Mouse (Mus musculus) heart, embryonic 11.5 days (tissue): Measurements from ENCODE around the gene Stxbp1. TPM values are rescaled to one million over a fixed set of nuclear protein-coding genes. Genes with fewer than 3 reads are reported as not detected.
A peak's percentile ranks its signal among the peaks of the same experiment; 100 is the strongest.

Experiments used
- ATAC-seq: fragments of 200-750 bp; cut with Nextera tagmentation; replicated peaks from 2 replicates; pipeline ENCODE4 v1.8.0; 2017; ENCODE audit warnings: moderate library complexity; ENCODE audit not compliant: insufficient number of reproducible peaks, low FRiP score, low TSS enrichment
- H3K27ac ChIP-seq: fragments of 300-500 bp; sonication (generic); 2 replicates; pipeline ENCODE4 v1.5.1; 2014; ENCODE audit warnings: mild to moderate bottlenecking, low read depth, low read length
- H3K27me3 ChIP-seq: fragments of 300-500 bp; sonication (generic); 2 replicates; pipeline ENCODE4 v1.6.1; 2014; ENCODE audit warnings: mild to moderate bottlenecking, low read length, mixed read lengths; ENCODE audit not compliant: control insufficient read depth, insufficient read depth
- H3K36me3 ChIP-seq: fragments of 300-500 bp; sonication (generic); 2 replicates; pipeline ENCODE4 v1.6.1; 2014; ENCODE audit warnings: mild to moderate bottlenecking, low read length, moderate library complexity, mixed read lengths; ENCODE audit not compliant: control insufficient read depth, insufficient read depth
- H3K4me1 ChIP-seq: fragments of 300-500 bp; sonication (generic); 2 replicates; pipeline ENCODE4 v1.6.1; 2014; ENCODE audit warnings: low read length; ENCODE audit not compliant: control insufficient read depth, insufficient read depth
- H3K4me2 ChIP-seq: fragments of 300-500 bp; sonication (generic); 2 replicates; pipeline ENCODE4 v1.6.1; 2014; ENCODE audit warnings: mild to moderate bottlenecking, moderate library complexity
- H3K4me3 ChIP-seq: fragments of 300-500 bp; sonication (generic); 2 replicates; pipeline ENCODE4 v1.5.1; 2014; ENCODE audit warnings: low read depth, low read length
- H3K9ac ChIP-seq: fragments of 300-500 bp; sonication (generic); 2 replicates; pipeline ENCODE4 v1.6.1; 2014; ENCODE audit warnings: mild to moderate bottlenecking, low read depth, low read length, moderate library complexity
- H3K9me3 ChIP-seq: fragments of 300-500 bp; sonication (generic); replicated peaks from 2 replicates; pipeline ENCODE4 v1.6.1; 2016; ENCODE audit warnings: low read length; ENCODE audit not compliant: control insufficient read depth
- WGBS: fragments of 180-500 bp; shearing (Covaris S2); extraction: QIAGEN DNeasy Blood & Tissue Kit; methylation state at CpG from one replicate; pipeline ENCODE4 v1.1.7; 2014; ENCODE audit not compliant: insufficient replicate concordance; 5-methylcytosine and 5-hydroxymethylcytosine counted together
- polyA plus RNA-seq: library from polyadenylated mRNA; unstranded; fragments of >200 nt; fragmentation: Nextera tagmentation; extraction: Ambion mirVana; gene quantifications from 2 replicates; pipeline ENCODE4 v1.2.1, GENCODE M21; 2014

The Stxbp1 gene
- polyA plus RNA-seq, 1 experiment from 2014 or later, result 20.6 TPM

DNA sequence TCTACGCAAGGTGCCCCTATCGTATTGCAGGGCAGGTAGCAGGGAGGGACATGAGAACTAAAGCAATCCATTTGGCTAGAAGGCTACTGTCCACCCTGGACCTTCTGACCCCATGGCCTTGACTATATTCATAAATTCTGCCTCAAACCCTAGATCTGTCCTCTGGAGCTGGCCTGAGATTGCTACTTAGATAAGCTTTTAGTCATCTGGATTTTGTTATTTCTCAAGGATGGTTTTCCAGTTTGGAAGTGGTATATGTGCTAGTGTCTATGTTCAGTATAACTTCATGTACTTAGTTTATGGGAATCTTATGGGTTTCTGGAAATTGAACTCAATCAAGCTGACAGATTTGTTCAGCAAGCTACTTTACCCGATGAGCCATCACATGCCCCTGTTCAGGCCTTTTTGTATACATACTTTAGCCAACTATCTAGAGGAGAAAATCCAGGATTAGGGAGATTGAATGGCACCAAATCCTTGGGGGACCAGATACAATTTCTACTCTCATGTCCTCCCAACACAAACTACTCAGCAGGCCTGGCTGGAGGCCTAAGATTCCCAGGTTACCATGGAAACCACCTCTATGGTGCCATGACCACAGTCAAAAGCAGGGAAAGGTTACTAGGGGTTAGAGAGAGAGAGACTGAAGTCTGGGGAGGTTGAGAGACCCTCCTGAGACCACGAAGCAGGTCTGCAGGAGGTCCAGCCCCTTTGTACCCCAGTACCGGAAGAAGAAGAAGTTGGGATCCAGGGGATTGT is 77.5 kb downstream of the Stxbp1 start:
- Histone ChIP-seq H3K4me2 (no peak overlapping the region), H3K4me3 (no peak overlapping the region), H3K4me1 (peaks cover 5% of the 10 kb centered on the region; the same call in 1 of the 2 replicates), H3K27me3 (no peaks in the 10 kb centered on the region; the same call in 1 of the 2 replicates), H3K9ac (no peak overlapping the region), H3K36me3 (no peaks in the 10 kb centered on the region), H3K27ac (no peak overlapping the region), H3K9me3 (no peaks in the 10 kb centered on the region)
- WGBS, result 78% methylated on average over 5 of the region's 5 CpGs
- no peak for ATAC-seq

DNA sequence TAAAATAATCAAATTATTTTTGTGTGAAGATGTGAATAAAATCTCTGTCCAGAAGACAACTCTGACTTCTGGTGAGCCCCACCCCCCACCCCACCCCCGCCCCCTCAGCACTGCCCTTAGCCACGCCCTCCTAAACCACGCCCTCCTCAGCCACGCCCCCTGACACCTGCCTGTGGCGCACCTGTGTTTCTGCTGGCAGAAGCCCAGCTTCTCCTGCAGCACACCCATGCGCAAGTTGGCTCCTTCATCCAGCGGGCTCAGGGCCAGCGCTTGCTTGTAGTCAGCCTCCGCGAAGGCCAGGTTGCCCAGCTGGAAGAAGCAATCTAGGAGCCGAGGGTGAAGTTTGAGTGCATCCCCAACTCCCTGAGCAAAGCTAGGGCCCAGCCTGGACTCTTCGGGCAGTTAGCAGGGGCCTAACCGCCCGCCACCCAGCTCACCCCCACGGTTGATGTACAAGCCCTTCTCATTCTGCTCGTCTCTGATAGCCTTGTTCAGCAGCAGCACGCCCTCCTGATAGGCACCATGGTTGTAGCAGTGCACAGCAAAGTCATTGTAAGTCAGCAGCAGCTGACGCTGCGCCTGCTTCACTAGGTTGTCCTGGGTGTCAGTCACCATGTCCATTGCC is 78.3 kb downstream of the Stxbp1 start:
- peaks cover 5% of the 10 kb centered on the region; the same call in 1 of the 2 replicates for H3K4me1 ChIP-seq
- no peak for ATAC-seq
- H3K9me3 ChIP-seq, result no peaks in the 10 kb centered on the region
- H3K9ac ChIP-seq, result no peak overlapping the region
- no peaks in the 10 kb centered on the region; the same call in 1 of the 2 replicates for H3K27me3 ChIP-seq
- no peak overlapping the region for H3K4me3 ChIP-seq
- H3K4me2 ChIP-seq, result no peak overlapping the region
- H3K27ac ChIP-seq, result no peak overlapping the region
- no peaks in the 10 kb centered on the region for H3K36me3 ChIP-seq
- 43% methylated on average over 19 of the region's 19 CpGs for WGBS

DNA sequence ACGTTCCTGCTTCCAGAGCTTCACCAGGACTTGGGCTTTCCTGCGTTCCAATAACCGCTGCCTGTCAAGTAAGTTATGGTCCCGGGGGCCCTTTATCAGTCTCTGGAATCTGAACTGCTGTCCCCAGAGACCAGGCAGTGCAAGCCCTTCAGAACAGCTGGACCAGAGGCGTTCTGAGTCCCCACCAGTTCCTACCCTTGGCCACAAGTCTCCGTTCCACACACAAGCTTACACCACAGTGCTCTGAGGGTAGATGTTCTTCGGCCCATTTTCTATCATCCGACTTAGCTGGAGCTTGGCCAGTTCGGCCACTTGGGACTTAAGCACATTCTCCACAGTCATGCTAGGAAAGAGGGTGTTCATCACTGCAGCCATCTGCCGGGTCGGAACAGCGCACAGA is 79.8 kb downstream of the Stxbp1 start:
- 77% methylated on average over 12 of the region's 12 CpGs for WGBS
- Histone ChIP-seq H3K4me1 (peaks cover 5% of the 10 kb centered on the region; the same call in 1 of the 2 replicates), H3K4me3 (no peak overlapping the region), H3K9me3 (no peaks in the 10 kb centered on the region), H3K27me3 (no peaks in the 10 kb centered on the region), H3K4me2 (no peak overlapping the region), H3K9ac (no peak overlapping the region), H3K27ac (no peak overlapping the region), H3K36me3 (no peaks in the 10 kb centered on the region)
- ATAC-seq, result no peak

DNA sequence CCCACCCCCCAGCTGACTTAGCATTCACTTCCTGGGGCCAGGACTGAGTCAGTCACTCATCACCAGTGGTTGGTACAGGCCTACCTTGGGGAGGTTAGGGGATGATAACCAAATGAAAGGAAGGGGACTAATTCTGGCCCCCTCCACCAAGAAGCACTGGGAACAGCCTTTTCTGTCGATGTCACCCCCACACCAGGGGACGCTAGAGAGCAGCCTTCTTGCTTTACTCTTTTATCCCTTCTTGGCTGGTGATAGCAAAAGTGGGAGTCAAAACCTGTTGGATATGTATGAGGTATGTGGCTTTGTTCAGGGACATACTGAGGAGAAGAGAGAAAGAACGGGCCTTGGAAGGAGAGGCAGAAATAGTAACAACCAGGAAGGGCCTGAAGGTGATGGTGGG is 83.7 kb downstream of the Stxbp1 start:
- Histone ChIP-seq H3K4me2 (no peak overlapping the region), H3K36me3 (peaks cover 12% of the 10 kb centered on the region; the same call in 1 of the 2 replicates), H3K4me3 (no peak overlapping the region), H3K9me3 (no peaks in the 10 kb centered on the region), H3K27me3 (no peaks in the 10 kb centered on the region), H3K4me1 (0 out of 2 replicates have a peak, but pooled peaks cover 2% of the 10 kb centered on the region), H3K27ac (no peak overlapping the region), H3K9ac (no peak overlapping the region)
- ATAC-seq, result no peak
- 73% methylated on average over 3 of the region's 3 CpGs for WGBS

DNA sequence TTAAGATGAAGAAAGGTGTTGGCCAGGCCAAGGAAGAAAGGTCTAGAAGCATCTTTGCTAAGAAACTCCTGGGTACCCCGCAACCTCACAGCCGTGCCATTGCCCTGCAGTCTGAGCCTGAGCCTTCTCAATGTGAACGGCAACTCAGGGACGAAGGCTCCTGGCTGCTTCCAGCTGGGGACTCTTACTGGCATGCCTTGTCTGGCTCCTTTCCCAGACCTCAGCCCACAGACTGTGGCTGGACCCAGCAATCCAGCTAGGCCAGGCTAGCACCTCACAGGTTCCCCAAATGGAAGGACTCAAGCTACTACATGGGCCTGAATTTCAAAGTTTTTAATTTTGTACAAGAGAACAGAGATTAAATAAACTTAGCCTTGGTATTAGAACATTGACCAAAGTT is 85.2 kb downstream of the Stxbp1 start:
- ATAC-seq, result no peak
- H3K9me3 ChIP-seq, result no peaks in the 10 kb centered on the region
- H3K36me3 ChIP-seq, result peaks cover 12% of the 10 kb centered on the region; the same call in 1 of the 2 replicates
- 88% methylated on average over 4 of the region's 4 CpGs for WGBS
- no peaks in the 10 kb centered on the region for H3K27me3 ChIP-seq
- H3K27ac ChIP-seq, result no peak overlapping the region
- H3K9ac ChIP-seq, result no peak overlapping the region
- H3K4me1 ChIP-seq, result 0 out of 2 replicates have a peak, but pooled peaks cover 2% of the 10 kb centered on the region
- no peak overlapping the region for H3K4me2 ChIP-seq
- H3K4me3 ChIP-seq, result no peak overlapping the region

DNA sequence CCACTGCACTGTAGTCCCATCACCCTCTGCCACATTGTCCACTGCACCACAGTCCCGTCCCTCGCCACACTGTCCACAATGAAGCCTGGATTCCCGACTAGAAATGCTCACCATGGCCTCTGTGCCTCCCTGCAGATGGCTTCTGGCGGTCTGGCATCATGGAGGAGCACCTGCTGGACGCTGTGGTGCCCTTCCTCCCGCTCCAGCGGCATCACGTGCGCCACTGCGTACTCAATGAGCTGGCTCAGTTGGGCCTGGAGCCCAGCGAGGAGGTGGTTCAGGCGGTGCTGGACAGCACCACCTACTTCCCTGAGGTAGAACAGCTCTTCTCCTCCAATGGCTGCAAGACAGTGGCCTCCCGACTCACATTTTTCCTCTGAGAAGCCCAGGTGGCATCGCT is 85.7 kb downstream of the Stxbp1 start:
- Histone ChIP-seq H3K27me3 (no peaks in the 10 kb centered on the region), H3K36me3 (peaks cover 12% of the 10 kb centered on the region; the same call in 1 of the 2 replicates), H3K9ac (no peak overlapping the region), H3K9me3 (no peaks in the 10 kb centered on the region), H3K4me3 (no peak overlapping the region), H3K27ac (no peak overlapping the region), H3K4me1 (0 out of 2 replicates have a peak, but pooled peaks cover 2% of the 10 kb centered on the region), H3K4me2 (no peak overlapping the region)
- ATAC-seq, result no peak
- WGBS, result 85% methylated on average over 14 of the region's 14 CpGs

DNA sequence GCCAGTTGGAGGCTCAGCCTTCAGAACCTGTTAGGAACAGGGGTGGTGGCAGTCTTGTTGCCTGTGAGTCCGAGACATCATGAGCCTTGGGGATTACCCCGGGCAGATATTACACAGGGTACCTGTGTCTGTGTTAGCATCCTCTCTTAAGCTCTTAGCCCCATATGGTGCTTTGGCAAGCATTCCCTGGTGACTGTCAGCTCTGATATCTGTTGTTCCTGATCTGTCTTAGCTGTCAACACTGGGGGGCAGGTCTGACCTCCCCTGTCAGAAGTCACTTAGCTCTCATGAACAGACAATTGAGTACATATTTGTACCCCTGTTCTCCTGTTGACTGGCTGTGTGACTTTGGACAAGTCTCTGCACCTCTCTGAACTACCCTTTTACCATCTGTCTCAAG is 88.0 kb downstream of the Stxbp1 start:
- Histone ChIP-seq H3K36me3 (peaks cover 13% of the 10 kb centered on the region; the same call in 1 of the 2 replicates), H3K9ac (no peak overlapping the region), H3K4me1 (0 out of 2 replicates have a peak, but pooled peaks cover 2% of the 10 kb centered on the region), H3K9me3 (no peaks in the 10 kb centered on the region), H3K27ac (no peak overlapping the region), H3K27me3 (no peaks in the 10 kb centered on the region), H3K4me2 (no peak overlapping the region), H3K4me3 (no peak overlapping the region)
- no peak for ATAC-seq
- WGBS, result 68% methylated on average over 2 of the region's 2 CpGs

DNA sequence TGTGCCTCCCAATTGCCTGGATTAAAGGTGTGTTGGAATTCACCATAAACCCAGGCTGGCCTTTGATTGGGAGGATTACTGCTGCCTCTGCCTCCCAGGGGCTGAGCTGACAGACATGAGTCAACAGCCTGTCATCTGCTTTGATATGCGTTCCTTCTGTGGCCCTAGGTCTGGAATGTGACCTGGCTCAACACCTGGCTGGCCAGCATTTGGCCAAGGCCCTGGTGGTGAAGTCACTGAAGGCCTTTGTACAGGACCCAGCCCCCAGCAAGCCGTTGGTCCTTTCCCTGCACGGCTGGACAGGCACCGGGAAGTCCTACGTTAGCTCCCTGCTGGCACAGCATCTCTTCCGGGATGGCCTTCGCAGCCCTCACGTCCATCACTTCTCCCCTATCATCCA is 88.5 kb downstream of the Stxbp1 start:
- WGBS, result 63% methylated on average over 8 of the region's 8 CpGs
- Histone ChIP-seq H3K9ac (peak overlapping the region; percentile 12; the same call in 1 of the 2 replicates), H3K36me3 (peaks cover 14% of the 10 kb centered on the region; the same call in 1 of the 2 replicates), H3K27me3 (no peaks in the 10 kb centered on the region), H3K27ac (no peak overlapping the region), H3K9me3 (no peaks in the 10 kb centered on the region), H3K4me2 (no peak overlapping the region), H3K4me3 (no peak overlapping the region), H3K4me1 (0 out of 2 replicates have a peak, but pooled peaks cover 2% of the 10 kb centered on the region)
- no peak for ATAC-seq
